Mouse (Mus musculus) inflammation-experienced regulatory T-cells, adult 6 months (primary cell): ENCODE measurements around the gene Zzef1. TPM values are rescaled to one million over a fixed set of nuclear protein-coding genes. Genes with fewer than 3 reads are reported as not detected.

Experiments used
- ATAC-seq: one replicate; pipeline ENCODE4 v1.8.0; 2017
- polyA plus RNA-seq, 3 experiments: library from polyadenylated mRNA; unstranded; fragments of 100-300 nt; shearing (Covaris generic); gene quantifications; one replicate each; pipeline ENCODE4 v1.2.1; 2017

Gene Zzef1
- polyA plus RNA-seq, 3 experiments from 2014 or later: 19.0 to 31.5 (median 26.8) TPM

DNA sequence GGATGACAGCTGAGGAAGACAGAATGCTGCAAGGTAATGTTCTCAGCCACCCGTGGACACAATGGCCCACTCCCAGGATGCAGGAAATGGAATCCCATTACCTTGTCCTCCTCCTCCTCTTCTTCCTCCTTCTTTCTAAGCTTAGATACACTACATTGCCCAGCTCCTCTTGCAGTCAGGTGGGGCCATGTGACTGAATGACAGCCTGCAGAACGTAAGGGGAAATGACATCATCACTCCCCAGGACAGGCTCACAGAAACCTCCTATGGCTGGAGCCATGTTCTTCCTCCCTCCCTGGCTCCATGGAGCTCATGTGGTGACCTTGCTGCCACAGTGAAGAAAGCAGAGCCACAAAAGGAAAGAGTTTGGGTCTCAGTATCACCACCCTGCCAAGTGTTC, 161.3 kb downstream of the Zzef1 start:
- ATAC-seq: no peak

DNA sequence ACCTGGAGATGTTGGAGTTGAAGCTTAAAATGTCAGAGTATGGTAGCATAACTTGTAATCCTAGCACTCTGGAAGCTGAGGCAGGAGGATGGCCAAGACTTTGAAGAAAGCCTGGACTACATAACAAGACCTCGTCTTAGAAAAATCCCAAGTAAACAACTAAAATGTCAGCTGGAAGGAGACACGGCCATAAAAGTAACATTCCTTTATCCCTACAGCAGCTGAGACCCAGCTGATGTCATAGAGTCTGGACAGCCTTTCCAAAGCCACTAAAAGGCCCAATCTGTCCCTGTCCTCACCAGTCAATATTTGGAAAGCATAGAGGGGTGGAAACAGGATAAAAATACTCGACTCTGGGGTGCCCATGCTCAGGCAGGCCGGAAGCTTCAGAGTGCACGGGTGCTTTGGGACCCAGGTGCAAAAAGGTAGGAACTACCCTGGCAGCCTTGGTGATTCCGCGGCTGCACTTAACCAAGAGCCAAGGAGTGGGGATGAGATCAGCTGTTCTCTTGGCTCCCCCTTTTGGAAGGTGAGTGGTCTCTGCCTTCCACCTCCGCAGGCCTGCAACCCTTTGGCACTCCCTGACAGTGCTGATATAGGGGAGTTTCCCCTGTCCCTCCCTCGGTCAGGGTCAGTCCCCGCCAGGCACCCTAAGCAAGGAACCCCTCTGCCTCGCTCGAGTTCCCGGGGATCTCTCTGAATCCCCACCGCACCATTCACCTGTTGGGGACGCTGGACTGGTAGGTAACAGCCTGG, 164.1 kb downstream of the Zzef1 start:
- no peak for ATAC-seq

DNA sequence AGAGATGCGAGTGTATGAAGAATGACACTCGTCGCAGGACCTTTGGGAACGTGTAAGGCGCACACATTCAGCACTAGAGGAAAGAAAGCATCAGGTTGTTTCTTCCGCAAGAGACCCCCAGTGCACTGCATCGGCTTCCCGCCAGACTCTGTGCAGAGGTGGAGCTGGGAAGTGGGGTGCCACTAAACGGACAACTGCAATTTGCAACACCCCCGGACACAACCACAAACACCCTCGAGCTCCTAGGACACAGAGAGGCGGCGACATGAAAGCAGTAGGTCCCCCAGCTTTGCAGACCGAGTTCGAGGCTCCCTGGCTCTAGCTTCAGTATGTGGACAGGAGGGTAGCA, 164.7 kb downstream of the Zzef1 start:
- ATAC-seq: no peak

DNA sequence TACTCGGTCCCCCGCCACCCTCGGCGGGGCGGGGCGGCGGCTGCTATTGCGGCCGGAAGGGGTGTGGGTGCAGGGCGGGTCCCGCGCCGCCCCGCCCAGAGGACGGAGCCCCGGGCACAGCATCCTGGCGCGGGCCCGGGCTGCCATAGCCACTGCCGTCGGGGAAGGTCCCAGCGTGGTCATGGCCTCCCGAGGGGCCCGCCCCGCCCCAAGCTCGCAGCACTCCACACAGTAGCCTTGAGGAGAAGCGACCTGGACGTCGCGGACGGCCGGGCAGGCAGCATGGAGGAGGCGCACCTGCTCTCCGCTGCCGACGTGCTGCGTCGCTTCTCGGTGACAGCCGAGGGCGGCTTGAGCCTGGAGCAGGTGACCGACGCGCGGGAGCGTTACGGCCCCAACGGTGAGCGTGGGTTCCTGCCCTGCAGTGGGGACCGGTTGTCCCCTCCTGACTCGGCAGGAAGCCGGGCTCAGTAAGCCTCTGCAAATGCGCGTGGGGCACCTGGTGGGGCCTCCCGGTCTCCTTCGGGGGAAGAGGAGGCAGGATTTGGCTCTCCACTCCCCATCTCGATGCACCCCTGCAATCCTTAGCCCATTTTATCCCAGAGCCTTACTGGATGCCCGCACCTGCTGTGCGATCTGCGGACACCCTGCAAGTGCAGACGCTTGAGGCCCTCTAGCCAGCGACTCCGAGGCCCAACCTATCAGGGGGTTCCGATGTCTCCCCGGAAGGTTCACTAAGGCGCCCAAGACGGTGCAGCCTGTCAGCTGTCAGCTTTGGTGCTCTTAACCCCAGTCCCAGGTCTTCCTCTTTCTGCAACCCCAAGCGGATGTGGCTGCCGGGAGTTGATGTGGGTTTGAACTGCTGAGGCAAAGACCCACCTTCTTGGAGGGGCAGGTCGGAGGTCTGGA, 165.3 kb downstream of the Zzef1 start, which contains the start of gene Atp2a3:
TSS of gene Atp2a3 (plus strand) at position 98 of the 909 bp plus-strand sequence.
- ATAC-seq: peak; percentile 86

DNA sequence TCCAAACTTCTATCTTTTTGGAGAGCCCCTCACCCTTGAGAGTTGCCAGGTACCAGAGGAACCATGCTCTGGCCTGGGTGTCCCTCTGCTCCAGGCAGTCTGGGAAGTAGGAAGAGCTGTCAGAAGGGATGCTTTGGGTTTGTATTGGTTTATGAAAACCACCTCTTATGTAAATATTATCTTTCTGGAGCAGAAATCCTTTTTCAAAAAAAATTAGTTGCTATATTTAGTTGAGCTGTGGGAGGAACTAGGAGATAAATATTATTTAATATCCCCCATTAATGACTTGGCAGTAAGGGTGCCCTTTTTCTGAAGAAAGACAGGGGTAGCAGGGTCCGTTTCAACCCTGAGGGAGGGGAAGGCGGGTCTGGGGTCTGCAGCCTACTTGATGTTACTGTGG, 166.4 kb downstream of the Zzef1 start:
- ATAC-seq: no peak

DNA sequence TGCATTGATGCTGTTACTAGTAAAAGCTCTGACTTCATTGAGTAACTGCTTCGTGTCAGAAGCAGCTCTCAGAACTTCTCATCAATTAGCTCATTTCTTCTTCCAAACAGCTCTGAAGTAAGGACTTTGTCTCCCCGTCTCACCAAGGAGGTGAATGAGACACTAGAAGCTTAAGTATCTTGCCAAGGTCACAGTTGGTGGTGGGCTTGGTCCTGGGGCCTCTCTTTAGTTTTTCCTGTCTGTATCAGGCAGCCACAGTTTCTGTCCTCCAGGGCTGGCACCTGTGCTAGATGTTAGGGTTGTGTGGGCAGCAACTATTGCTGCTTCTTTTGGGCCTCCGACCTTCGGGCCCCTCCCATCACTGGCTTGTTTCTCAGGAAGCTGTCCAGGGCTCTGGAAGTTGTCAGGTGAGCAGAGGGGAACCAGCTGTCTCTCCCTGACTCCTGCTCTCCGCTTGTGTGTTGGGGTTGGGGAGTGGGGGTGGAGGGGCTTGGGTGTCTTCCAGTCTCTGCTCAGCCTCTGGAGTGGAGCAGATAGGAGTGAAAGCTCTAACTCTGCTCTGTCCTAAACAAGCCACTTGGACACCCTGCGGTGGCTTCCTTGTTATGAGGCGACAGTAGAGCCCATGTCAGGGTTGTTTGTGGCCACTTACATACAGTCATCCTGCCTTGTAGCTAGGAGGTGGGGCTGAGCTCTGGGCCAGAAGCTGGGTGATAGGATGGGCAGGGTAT, 167.2 kb downstream of the Zzef1 start:
- ATAC-seq: no peak

DNA sequence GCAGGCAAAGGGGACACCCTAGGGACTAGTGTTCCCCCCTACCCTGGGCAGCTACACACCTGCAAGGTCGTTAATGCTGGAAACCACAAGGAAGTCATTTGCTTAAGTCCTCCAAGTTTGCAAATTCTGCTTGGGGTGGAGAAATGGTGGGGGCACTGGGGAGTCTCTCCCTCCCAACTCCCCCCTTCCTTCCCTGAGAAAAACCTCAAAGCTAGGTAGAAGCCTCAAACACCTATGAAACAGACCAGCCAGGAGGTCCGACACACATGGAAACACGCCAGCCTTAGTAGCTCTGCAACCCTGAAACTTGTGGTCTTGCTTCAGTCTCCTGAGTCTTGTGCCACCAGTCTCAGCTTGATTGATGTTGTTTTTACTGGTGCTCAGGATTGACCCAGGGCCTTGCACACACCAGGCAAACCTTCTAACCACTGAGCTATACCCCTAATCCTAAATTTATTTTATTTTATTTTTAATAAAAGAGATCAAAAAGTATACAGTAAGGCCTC, 167.8 kb downstream of the Zzef1 start:
- no peak for ATAC-seq

DNA sequence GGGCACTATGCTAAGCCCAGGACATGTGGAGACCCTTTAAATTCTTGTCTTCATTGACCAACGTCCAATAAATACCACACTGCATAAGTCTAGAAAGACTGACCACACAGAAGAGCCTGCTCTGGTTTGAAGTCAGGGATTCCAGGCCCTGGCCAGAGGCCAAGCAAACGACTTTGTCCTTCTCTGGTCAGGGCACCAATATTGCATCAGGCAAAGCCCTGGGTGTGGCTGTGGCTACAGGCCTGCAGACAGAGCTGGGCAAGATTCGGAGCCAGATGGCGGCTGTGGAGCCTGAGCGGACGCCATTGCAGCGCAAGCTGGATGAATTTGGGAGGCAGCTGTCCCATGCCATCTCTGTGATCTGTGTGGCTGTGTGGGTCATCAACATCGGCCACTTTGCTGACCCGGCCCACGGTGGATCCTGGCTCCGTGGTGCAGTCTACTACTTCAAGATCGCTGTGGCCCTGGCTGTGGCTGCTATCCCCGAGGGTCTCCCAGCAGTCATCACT, 179.0 kb downstream of the Zzef1 start:
- no peak for ATAC-seq

Other genes starting within 250 kb of the Zzef1 start
- gene Spns3, start 245.7 kb upstream of the Zzef1 start, polyA plus RNA-seq: 1 to 10 TPM in 1 of 3 experiments, under 1 TPM in 2; 0.24 to 1.2 (median 0.25) TPM
- gene Ube2g1, start 188.9 kb upstream of the Zzef1 start, polyA plus RNA-seq: 10 to 100 TPM; 38.6 to 45.4 (median 42.8) TPM
- 10 to 100 TPM; 30.2 to 52.7 (median 40.1) TPM for gene Ankfy1, start 106.2 kb upstream of the Zzef1 start, polyA plus RNA-seq
- 1 to 10 TPM; 6.1 to 9.3 (median 9.2) TPM for gene Cyb5d2, start 84 bp upstream of the Zzef1 start, polyA plus RNA-seq
- 100 to 1,000 TPM in 1 of 3 experiments, 10 to 100 TPM in 2; 61.5 to 121 (median 72.5) TPM for gene Atp2a3, start 164.9 kb downstream of the Zzef1 start, polyA plus RNA-seq
- not detected for gene P2rx1, start 202.9 kb downstream of the Zzef1 start, polyA plus RNA-seq
- gene Camkk1, start 222.8 kb downstream of the Zzef1 start, polyA plus RNA-seq: 1 to 10 TPM in 2 of 3 experiments, under 1 TPM in 1; 0.92 to 3.2 (median 3.0) TPM